In genomic region chr4:32289845-32290244, GRCm38 (mm10) we compare ENCODE assay signal across 18 mouse cellular contexts. TPM values are rescaled to one million over a fixed set of nuclear protein-coding genes. Genes with fewer than 3 reads are reported as not detected.
DNase-seq lines count a peak whose midpoint lies in the region; ATAC-seq and TF ChIP-seq lines count a peak whose summit lies in the region.
"Had no signal": no experiment of that assay in that cellular context is flagged by ENCODE, and none has a peak within 500 bp of the region (broad histone marks: within the 10 kb centered on the region; RNA-seq: fewer than 3 reads in every experiment).

No protein-coding gene starts in this region.

- no peak overlapping the region for H3K4me3 ChIP-seq in heart, embryonic 12.5 days
- no peak overlapping the region for H3K4me3 ChIP-seq in liver, postnatal 0 days (ENCODE audit: low read depth, low read length)
- H3K4me3 ChIP-seq in liver, embryonic 11.5 days (ENCODE audit: low read depth, low read length): no peak overlapping the region
- no peak overlapping the region for H3K4me3 ChIP-seq in hindbrain, embryonic 13.5 days
- H3K4me3 ChIP-seq: forebrain, embryonic 12.5 days; layer of hippocampus, adult 2 months; liver, embryonic 13.5 days; midbrain, embryonic 15.5 days had no signal

- TF ChIP-seq EP300 in liver, postnatal 0 days (IDR thresholded peaks at IDR 0.05; ENCODE audit: low read depth): no peak

- no peak overlapping the region for H3K4me2 ChIP-seq in heart, embryonic 12.5 days
- no peak overlapping the region for H3K4me2 ChIP-seq in liver, postnatal 0 days (ENCODE audit: low read depth, low read length)
- H3K4me2 ChIP-seq in liver, embryonic 11.5 days: no peak overlapping the region
- H3K4me2 ChIP-seq in hindbrain, embryonic 13.5 days: no peak overlapping the region
- H3K4me2 ChIP-seq: forebrain, embryonic 12.5 days; liver, embryonic 13.5 days; midbrain, embryonic 15.5 days had no signal

- DNase-seq in heart, postnatal 10 days: no peak
- no peak for DNase-seq in liver, postnatal 0 days
- no peak for DNase-seq in liver, embryonic 11.5 days (ENCODE audit: low spot score)
- peak; percentile 32 for DNase-seq in NIH3T3 (ENCODE audit: low read depth)
- peak; percentile 55 for DNase-seq in induced T-regulatory cell, adult 2 months (ENCODE audit: low read depth)
- no peak for DNase-seq in cerebellum, postnatal 4 days (ENCODE audit: low spot score in 2 of 2)
- DNase-seq: adrenal gland, adult 8-10 months; cerebellum, adult 11-12 months; liver, embryonic 13.5 days; lung, postnatal 4 days; thymus, adult 18-20 months had no signal

- H3K27me3 ChIP-seq in heart, embryonic 12.5 days (replicated peaks): no peaks in the 10 kb centered on the region
- no peaks in the 10 kb centered on the region for H3K27me3 ChIP-seq in liver, postnatal 0 days (ENCODE audit: insufficient read depth, low read length)
- H3K27me3 ChIP-seq in liver, embryonic 11.5 days (replicated peaks; ENCODE audit: control insufficient read depth, insufficient read depth, low read length): no peaks in the 10 kb centered on the region
- H3K27me3 ChIP-seq in hindbrain, embryonic 13.5 days: no peaks in the 10 kb centered on the region
- H3K27me3 ChIP-seq: forebrain, embryonic 12.5 days; liver, embryonic 13.5 days; midbrain, embryonic 15.5 days had no signal

- 45% methylated on average over 6 of the region's 6 CpGs for WGBS in heart, embryonic 12.5 days
- WGBS in liver, postnatal 0 days (ENCODE audit: insufficient replicate concordance): 39% methylated on average over 6 of the region's 6 CpGs
- WGBS in liver, embryonic 11.5 days: 44% methylated on average over 6 of the region's 6 CpGs
- WGBS in hindbrain, embryonic 13.5 days: 83% methylated on average over 6 of the region's 6 CpGs

- H3K4me1 ChIP-seq in heart, embryonic 12.5 days (replicated peaks): peaks cover 41% of the 10 kb centered on the region
- peaks cover 30% of the 10 kb centered on the region for H3K4me1 ChIP-seq in liver, postnatal 0 days (ENCODE audit: insufficient read depth)
- H3K4me1 ChIP-seq in liver, embryonic 11.5 days (replicated peaks; ENCODE audit: control insufficient read depth, insufficient read depth, low read length): peaks cover 29% of the 10 kb centered on the region
- H3K4me1 ChIP-seq in hindbrain, embryonic 13.5 days (replicated peaks): peaks cover 49% of the 10 kb centered on the region

- intact Hi-C loops in heart, postnatal 10 days (cut with DNase I): loop anchor here (5.0 kb wide), 1 partner anchor 38 kb away; no protein-coding TSS in a partner anchor

- H3K36me3 ChIP-seq in heart, embryonic 12.5 days: no peaks in the 10 kb centered on the region
- no peaks in the 10 kb centered on the region for H3K36me3 ChIP-seq in liver, postnatal 0 days (replicated peaks; ENCODE audit: insufficient read depth, low read length)
- no peaks in the 10 kb centered on the region for H3K36me3 ChIP-seq in liver, embryonic 11.5 days (ENCODE audit: control insufficient read depth, insufficient read depth, low read length)
- no peaks in the 10 kb centered on the region for H3K36me3 ChIP-seq in hindbrain, embryonic 13.5 days
- H3K36me3 ChIP-seq: forebrain, embryonic 12.5 days; liver, embryonic 13.5 days; midbrain, embryonic 15.5 days had no signal

- no peak for ATAC-seq in heart, embryonic 12.5 days (ENCODE audit: insufficient number of reproducible peaks, low FRiP score)
- no peak for ATAC-seq in liver, postnatal 0 days
- ATAC-seq in liver, embryonic 11.5 days (replicated peaks; ENCODE audit: low FRiP score): no peak
- ATAC-seq in hindbrain, embryonic 13.5 days (ENCODE audit: low FRiP score): no peak
- ATAC-seq: hindbrain, postnatal 0 days; midbrain, embryonic 15.5 days had no signal

- H3K9me3 ChIP-seq in heart, embryonic 12.5 days (replicated peaks): no peaks in the 10 kb centered on the region
- H3K9me3 ChIP-seq in liver, postnatal 0 days (ENCODE audit: low read length): no peaks in the 10 kb centered on the region
- H3K9me3 ChIP-seq in liver, embryonic 11.5 days (ENCODE audit: control insufficient read depth, low read length): no peaks in the 10 kb centered on the region
- H3K9me3 ChIP-seq in hindbrain, embryonic 13.5 days: no peaks in the 10 kb centered on the region
- H3K9me3 ChIP-seq: forebrain, embryonic 12.5 days; liver, embryonic 13.5 days; midbrain, embryonic 15.5 days had no signal

- TF ChIP-seq CTCF in liver, postnatal 0 days (IDR thresholded peaks at IDR 0.05; ENCODE audit: low read depth): no peak

- no peak overlapping the region for H3K9ac ChIP-seq in heart, embryonic 12.5 days
- no peak overlapping the region for H3K9ac ChIP-seq in liver, postnatal 0 days (replicated peaks)
- no peak overlapping the region for H3K9ac ChIP-seq in liver, embryonic 11.5 days (ENCODE audit: low read depth, low read length)
- no peak overlapping the region for H3K9ac ChIP-seq in hindbrain, embryonic 13.5 days
- H3K9ac ChIP-seq: forebrain, embryonic 12.5 days; liver, embryonic 13.5 days; midbrain, embryonic 15.5 days had no signal

- H3K27ac ChIP-seq in heart, embryonic 12.5 days (ENCODE audit: poor library complexity, severe bottlenecking): peak overlapping the region; percentile 46; the same call in 1 of the 2 replicates
- 0 out of 2 replicates have a peak overlapping the region, but pooled peaks have one; percentile 37 for H3K27ac ChIP-seq in liver, postnatal 0 days (ENCODE audit: low read depth)
- no peak overlapping the region; the same call in 1 of the 2 replicates for H3K27ac ChIP-seq in liver, embryonic 11.5 days (ENCODE audit: low read depth, low read length)
- H3K27ac ChIP-seq in hindbrain, embryonic 13.5 days: no peak overlapping the region
- H3K27ac ChIP-seq: forebrain, embryonic 12.5 days; hindbrain, postnatal 0 days; layer of hippocampus, adult 2 months had no signal

RNA-seq across cellular contexts. Expression of gene Bach2, which starts 51.2 kb away (rescaled TPM):
- polyA plus RNA-seq in heart, embryonic 12.5 days (2016; fragmentation: Nextera tagmentation; extraction: Ambion mirVana): 7.0 and 8.6 TPM in 2 replicates
- total RNA-seq in heart, postnatal 10 days (2021): 10 to 100 TPM; 16.8 to 17.9 TPM
- 2.7 and 4.3 TPM in 2 replicates for polyA plus RNA-seq in liver, postnatal 0 days (2015; fragmentation: Nextera tagmentation; extraction: Ambion mirVana)
- 3.7 and 4.8 TPM in 2 replicates for polyA plus RNA-seq in liver, embryonic 11.5 days (2014; fragmentation: Nextera tagmentation; extraction: Ambion mirVana)
- 28.5 and 29.4 TPM in 2 replicates for polyA plus RNA-seq in hindbrain, embryonic 13.5 days (2015; fragmentation: Nextera tagmentation; extraction: Ambion mirVana)
- total RNA-seq: MEL had no signal

Comparison
In these comparisons a context has a peak if more than half of its experiments do, and no peak if none do; other contexts are left out.
1. H3K27ac ChIP-seq: peak in heart, embryonic 12.5 days (single experiment) and liver, postnatal 0 days (single experiment); none in liver, embryonic 11.5 days (single experiment) and hindbrain, embryonic 13.5 days (single experiment).
2. DNase-seq: peak in NIH3T3 (single experiment) and induced T-regulatory cell, adult 2 months (single experiment); none in heart, postnatal 10 days (0 of 2), liver, postnatal 0 days (single experiment), liver, embryonic 11.5 days (single experiment) and cerebellum, postnatal 4 days (0 of 2).